Mouse (Mus musculus): ENCODE data around the gene Klhl26. TPM values are rescaled to one million over a fixed set of nuclear protein-coding genes. Genes with fewer than 3 reads are reported as not detected.

Gene Klhl26
- polyA plus RNA-seq, 1 experiment from 2014 or later: 37.5 TPM

DNA sequence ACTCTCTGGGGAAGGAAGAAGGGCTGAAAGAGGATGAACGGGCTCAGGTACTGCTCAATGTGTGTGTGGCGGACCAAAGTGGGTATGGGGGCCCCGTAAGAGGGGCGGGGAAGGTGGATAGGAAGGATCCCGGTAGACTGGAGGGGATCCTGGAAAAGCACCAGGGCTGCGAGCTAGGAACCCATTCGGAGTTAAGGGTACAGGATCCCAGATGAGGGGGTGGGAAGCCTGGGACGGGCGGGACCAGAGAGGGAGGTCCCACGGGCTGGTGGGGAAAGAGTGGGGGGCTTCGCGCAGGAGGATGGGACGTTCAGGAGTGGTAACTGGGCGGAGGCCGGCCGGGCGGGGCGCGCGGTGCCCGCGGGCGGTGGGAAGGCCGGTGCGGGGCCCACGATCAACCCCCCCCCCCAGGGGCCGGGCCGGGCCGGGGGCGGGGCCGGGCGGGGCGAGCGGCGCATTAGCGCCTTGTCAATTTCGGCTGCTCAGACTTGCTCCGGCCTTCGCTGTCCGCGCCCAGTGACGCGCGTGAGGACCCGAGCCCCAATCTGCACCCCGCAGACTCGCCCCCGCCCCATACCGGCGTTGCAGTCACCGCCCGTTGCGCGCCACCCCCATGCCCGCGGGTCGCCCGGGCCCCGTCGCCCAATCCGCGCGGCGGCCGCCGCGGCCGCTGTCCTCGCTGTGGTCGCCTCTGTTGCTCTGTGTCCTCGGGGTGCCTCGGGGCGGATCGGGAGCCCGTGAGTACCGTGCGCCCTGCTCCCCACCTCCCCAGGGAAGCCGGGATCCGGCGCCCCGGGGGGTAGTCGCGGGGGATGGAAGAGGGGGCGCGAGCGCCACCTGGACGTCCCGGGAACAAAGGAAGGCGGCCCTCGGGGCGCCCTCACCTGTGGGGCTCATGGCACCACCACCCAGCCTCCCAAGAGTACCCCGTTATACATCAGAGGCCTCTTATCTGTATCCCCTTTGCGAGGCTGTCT is 16.2 kb upstream of the Klhl26 start, which contains the start of gene Crlf1:
Gene Crlf1 (plus strand): TSS at position 495 of the 977 bp plus-strand sequence.
- Histone ChIP-seq H3K36me3 (ENCODE audit: control insufficient read depth, insufficient read depth, low read length) (no peaks in the 10 kb centered on the region), H3K4me2 (ENCODE audit: low read length) (peak within 1 kb of the TSS; percentile 55), H3K27ac (ENCODE audit: low read depth, low read length) (no peak within 1 kb of the TSS), H3K9ac (ENCODE audit: low read depth, low read length) (peak within 1 kb of the TSS; percentile 33), H3K4me3 (ENCODE audit: low read length) (peak within 1 kb of the TSS; percentile 31), H3K9me3 (ENCODE audit: control insufficient read depth, low read length) (no peaks in the 10 kb centered on the region), H3K4me1 (ENCODE audit: control insufficient read depth, insufficient read depth, low read depth, low read length) (peaks cover 41% of the 10 kb centered on the region), H3K27me3 (replicated peaks; ENCODE audit: control insufficient read depth, insufficient read depth, low read length) (peaks cover 80% of the 10 kb centered on the region)
- WGBS: under 1% methylated on average over 55 of the region's 93 CpGs
- ATAC-seq: no peak

DNA sequence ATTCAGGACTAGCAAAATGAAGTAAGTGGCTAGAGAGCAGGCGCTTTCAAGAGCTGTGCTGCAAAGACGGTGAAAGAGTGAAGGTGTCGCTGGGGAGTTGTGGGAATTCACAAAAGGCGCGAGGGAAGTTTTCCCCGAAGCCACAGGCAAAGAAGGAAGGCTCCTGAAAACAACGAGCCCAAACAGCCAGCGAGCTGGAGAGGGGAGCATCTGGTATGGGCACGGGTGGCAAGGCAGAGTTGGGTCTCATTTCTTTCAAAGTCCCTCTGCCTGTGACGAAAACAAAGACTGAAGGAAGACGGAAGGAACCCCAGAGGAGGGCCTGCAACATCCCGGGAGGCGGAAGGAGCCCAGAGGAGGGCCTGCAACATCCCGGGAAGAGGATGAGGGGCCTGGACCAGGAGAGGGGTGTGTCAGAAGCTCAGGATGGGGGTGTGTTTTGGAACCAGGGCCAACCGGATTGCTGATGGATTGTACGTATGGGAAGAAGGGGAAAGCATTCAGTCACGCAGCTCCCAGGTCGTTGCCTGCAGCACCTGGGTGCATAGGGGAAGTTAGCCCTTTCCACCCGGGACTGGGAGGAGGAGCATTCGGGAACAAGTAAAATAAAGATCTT is 14.2 kb upstream of the Klhl26 start:
- peaks cover 67% of the 10 kb centered on the region for H3K27me3 ChIP-seq (replicated peaks; ENCODE audit: control insufficient read depth, insufficient read depth, low read length)
- ATAC-seq: no peak
- no peak overlapping the region for H3K4me3 ChIP-seq (ENCODE audit: low read length)
- H3K36me3 ChIP-seq (ENCODE audit: control insufficient read depth, insufficient read depth, low read length): no peaks in the 10 kb centered on the region
- 2% methylated on average over 20 of the region's 20 CpGs for WGBS
- H3K27ac ChIP-seq (ENCODE audit: low read depth, low read length): no peak overlapping the region
- no peaks in the 10 kb centered on the region for H3K9me3 ChIP-seq (ENCODE audit: control insufficient read depth, low read length)
- H3K9ac ChIP-seq (ENCODE audit: low read depth, low read length): no peak overlapping the region
- no peak overlapping the region for H3K4me2 ChIP-seq (ENCODE audit: low read length)
- H3K4me1 ChIP-seq (ENCODE audit: control insufficient read depth, insufficient read depth, low read depth, low read length): peaks cover 50% of the 10 kb centered on the region

DNA sequence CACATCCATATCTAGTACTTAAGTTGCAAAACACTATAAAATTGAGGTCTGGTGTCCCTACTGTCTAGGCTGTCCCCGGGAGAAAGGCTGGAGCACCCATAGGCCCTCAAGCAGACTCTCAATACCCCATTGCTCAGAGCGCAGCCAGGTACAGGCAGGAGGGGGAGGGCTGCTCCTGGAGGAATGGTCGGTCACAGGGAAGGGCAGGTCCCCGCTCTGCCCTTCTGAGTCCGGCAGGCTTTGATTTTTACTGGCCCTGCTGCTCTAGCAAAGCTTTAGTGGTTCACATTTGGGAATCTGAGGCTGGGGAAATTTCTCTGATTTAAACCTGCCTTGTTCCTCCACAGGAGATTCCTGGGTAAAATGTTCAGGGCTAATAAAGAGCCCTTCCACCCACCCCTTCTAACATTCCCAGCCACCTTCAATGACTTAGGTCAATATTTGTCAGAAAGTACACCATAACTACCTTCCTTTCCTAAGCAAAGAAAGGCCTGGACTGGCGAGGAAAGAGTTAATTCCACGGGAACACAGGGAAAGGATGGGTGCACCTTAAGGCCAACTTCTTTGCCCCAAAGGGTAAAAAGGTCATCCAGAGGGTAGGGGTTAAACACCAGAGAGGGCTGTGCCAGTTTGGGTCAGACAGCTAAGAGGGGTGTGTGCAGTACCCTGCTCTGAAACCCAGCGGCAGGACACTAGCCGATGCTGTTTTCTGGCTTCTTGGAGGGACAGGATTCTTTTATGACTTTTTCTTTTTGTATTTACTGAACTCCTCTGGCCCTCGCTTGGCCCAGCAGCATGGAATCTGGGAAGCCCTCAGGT is 13.5 kb upstream of the Klhl26 start:
- no peak overlapping the region for H3K9ac ChIP-seq (ENCODE audit: low read depth, low read length)
- H3K4me2 ChIP-seq (ENCODE audit: low read length): no peak overlapping the region
- H3K36me3 ChIP-seq (ENCODE audit: control insufficient read depth, insufficient read depth, low read length): no peaks in the 10 kb centered on the region
- peaks cover 60% of the 10 kb centered on the region for H3K27me3 ChIP-seq (replicated peaks; ENCODE audit: control insufficient read depth, insufficient read depth, low read length)
- 6% methylated on average over 10 of the region's 10 CpGs for WGBS
- no peak overlapping the region for H3K4me3 ChIP-seq (ENCODE audit: low read length)
- no peaks in the 10 kb centered on the region for H3K9me3 ChIP-seq (ENCODE audit: control insufficient read depth, low read length)
- ATAC-seq: no peak
- H3K4me1 ChIP-seq (ENCODE audit: control insufficient read depth, insufficient read depth, low read depth, low read length): peaks cover 48% of the 10 kb centered on the region
- H3K27ac ChIP-seq (ENCODE audit: low read depth, low read length): no peak overlapping the region

DNA sequence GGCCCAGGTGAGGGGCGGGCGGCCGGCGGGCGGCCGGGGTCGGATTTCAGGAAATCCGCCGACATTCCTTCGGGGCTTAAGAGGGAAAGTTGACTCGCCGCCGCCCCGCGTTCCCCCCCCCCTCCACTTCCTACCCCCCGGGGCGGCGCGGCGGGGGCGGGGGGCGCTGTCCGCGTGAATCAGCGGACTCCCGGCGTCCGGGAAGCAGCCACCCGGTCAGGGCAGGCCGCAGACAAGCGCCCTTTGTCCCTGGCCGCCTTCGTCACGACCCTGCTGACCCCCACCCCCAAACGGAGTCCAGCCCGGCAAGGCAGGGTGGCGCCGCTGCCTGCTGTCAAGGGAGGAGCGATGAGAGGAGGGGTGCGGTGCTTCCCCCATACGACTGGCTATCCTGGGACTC is 12.8 kb upstream of the Klhl26 start:
- Histone ChIP-seq H3K27me3 (replicated peaks; ENCODE audit: control insufficient read depth, insufficient read depth, low read length) (peaks cover 58% of the 10 kb centered on the region), H3K4me3 (ENCODE audit: low read length) (0 out of 2 replicates have a peak overlapping the region, but pooled peaks have one; percentile 13), H3K9ac (ENCODE audit: low read depth, low read length) (peak overlapping the region; percentile 36; the same call in 1 of the 2 replicates), H3K36me3 (ENCODE audit: control insufficient read depth, insufficient read depth, low read length) (no peaks in the 10 kb centered on the region), H3K9me3 (ENCODE audit: control insufficient read depth, low read length) (no peaks in the 10 kb centered on the region), H3K27ac (ENCODE audit: low read depth, low read length) (no peak overlapping the region), H3K4me1 (ENCODE audit: control insufficient read depth, insufficient read depth, low read depth, low read length) (peaks cover 43% of the 10 kb centered on the region), H3K4me2 (ENCODE audit: low read length) (no peak overlapping the region; the same call in 1 of the 2 replicates)
- no peak for ATAC-seq
- WGBS: under 1% methylated on average over 27 of the region's 41 CpGs

DNA sequence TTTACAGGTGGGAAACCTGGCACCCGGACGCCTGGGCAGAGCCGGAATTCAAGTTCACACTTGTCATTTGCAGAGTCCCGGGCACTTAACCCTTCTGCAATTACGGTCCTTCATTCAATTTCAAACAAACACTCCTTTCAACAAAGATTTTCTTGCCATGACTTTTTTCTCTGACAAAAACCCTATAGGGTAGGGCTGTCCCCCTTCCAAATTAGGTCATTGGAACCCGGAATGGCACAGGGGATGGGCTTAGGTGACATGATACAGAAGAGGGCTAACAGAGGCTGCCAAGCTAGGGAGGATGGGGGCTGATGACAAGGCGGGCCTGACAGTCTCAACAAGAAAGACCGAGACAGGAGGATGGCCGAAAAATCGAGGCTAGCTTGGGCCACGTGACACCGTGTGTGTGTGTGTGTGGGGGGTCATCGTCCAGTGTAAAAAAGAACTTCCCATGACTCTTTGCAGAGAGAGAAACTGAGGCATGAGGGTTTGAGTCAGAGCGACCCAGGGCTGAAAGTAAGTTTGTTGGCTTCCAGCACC is 12.2 kb upstream of the Klhl26 start:
- peaks cover 4% of the 10 kb centered on the region; the same call in 1 of the 2 replicates for H3K36me3 ChIP-seq (ENCODE audit: control insufficient read depth, insufficient read depth, low read length)
- H3K4me2 ChIP-seq (ENCODE audit: low read length): no peak overlapping the region; the same call in 1 of the 2 replicates
- peaks cover 58% of the 10 kb centered on the region for H3K27me3 ChIP-seq (replicated peaks; ENCODE audit: control insufficient read depth, insufficient read depth, low read length)
- H3K4me1 ChIP-seq (ENCODE audit: control insufficient read depth, insufficient read depth, low read depth, low read length): peaks cover 39% of the 10 kb centered on the region
- no peak overlapping the region for H3K27ac ChIP-seq (ENCODE audit: low read depth, low read length)
- H3K4me3 ChIP-seq (ENCODE audit: low read length): peak overlapping the region; percentile 13; the same call in 1 of the 2 replicates
- H3K9me3 ChIP-seq (ENCODE audit: control insufficient read depth, low read length): no peaks in the 10 kb centered on the region
- no peak for ATAC-seq
- H3K9ac ChIP-seq (ENCODE audit: low read depth, low read length): no peak overlapping the region
- whole genome bisulfite sequencing: 5% methylated on average over 14 of the region's 14 CpGs

DNA sequence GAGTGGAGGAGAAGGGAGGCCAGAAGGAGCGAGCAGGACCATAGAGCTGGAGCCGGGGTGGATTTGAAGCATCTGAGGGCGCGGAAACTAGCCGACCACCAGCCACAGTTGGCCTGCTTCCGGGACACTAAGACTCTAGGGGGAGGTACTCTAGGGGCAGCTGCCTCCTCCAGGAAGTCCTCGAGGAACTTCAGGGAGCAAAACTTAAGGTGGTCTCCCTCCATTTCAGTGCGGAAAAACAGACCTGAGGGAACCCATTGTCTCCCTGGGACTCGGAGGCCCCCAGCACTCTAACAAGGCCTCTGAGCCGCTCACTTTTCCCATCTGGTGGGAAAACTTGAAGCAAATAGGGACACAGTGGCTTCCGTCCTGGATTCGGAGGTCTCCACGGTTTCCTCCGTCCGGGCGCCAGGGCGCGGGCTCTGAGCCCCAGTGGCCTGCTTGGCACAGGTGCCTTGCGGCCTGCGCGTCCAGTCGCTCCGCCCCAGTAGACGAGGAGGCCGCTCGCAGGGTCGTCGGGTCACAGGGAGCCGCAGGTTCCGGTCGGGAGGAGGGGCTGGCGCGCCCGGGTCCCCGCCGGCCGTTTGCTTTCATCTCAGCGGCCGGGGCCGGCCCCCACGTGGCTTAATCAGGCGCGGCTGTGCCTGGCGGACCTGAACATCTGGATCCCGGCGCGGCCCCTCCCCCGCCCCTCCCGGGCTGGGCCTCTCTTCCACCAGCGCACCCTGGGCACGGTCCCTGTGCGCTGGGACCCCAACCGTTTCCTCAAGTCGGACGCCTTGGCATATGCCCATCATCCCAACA is 11.4 kb upstream of the Klhl26 start:
- no peak overlapping the region for H3K27ac ChIP-seq (ENCODE audit: low read depth, low read length)
- peak overlapping the region; percentile 72 for H3K4me2 ChIP-seq (ENCODE audit: low read length)
- peaks cover 53% of the 10 kb centered on the region for H3K27me3 ChIP-seq (replicated peaks; ENCODE audit: control insufficient read depth, insufficient read depth, low read length)
- ATAC-seq: no peak
- peak overlapping the region; percentile 32 for H3K4me3 ChIP-seq (ENCODE audit: low read length)
- 2% methylated on average over 50 of the region's 55 CpGs for WGBS
- no peaks in the 10 kb centered on the region for H3K9me3 ChIP-seq (ENCODE audit: control insufficient read depth, low read length)
- peaks cover 31% of the 10 kb centered on the region for H3K4me1 ChIP-seq (ENCODE audit: control insufficient read depth, insufficient read depth, low read depth, low read length)
- peak overlapping the region; percentile 54 for H3K9ac ChIP-seq (ENCODE audit: low read depth, low read length)
- H3K36me3 ChIP-seq (ENCODE audit: control insufficient read depth, insufficient read depth, low read length): peaks cover 6% of the 10 kb centered on the region; the same call in 1 of the 2 replicates

DNA sequence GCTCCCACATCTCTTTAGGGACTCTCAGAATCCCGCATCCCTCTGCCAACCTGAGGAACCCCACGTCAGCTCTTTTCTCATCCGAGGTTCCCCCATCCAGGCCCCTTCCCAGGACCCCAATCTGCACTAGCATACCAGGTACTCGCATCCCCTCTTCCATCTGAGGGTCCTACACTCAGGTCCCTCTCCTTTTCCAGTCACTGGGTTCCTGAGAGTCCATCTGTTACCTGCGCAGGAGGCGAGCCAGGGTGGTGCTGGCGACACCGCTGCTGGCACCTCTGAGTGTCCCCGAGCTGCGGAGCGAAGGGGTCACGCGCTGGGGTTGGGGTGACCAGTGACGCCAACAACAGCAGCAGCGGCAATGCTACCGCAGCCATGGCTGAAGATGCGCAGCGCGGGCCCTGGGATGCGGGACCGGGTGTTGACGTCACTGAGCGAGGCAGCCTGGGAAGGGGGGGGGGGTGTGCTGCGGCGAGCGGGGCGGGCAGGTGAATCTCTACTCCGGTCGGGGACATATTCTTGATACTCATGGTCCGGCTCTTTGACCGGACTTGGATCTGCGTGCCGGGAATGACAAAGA is 10.3 kb upstream of the Klhl26 start, which contains the start of gene Tmem59l:
Gene Tmem59l (minus strand): TSS at position 418 of the 580 bp plus-strand sequence.
- H3K4me1 ChIP-seq (ENCODE audit: control insufficient read depth, insufficient read depth, low read depth, low read length): peaks cover 22% of the 10 kb centered on the region
- H3K4me2 ChIP-seq (ENCODE audit: low read length): peak within 1 kb of the TSS; percentile 72
- H3K36me3 ChIP-seq (ENCODE audit: control insufficient read depth, insufficient read depth, low read length): peaks cover 6% of the 10 kb centered on the region; the same call in 1 of the 2 replicates
- 4% methylated on average over 32 of the region's 33 CpGs for WGBS
- H3K27ac ChIP-seq (ENCODE audit: low read depth, low read length): peak within 1 kb of the TSS; percentile 45; the same call in 1 of the 2 replicates
- H3K4me3 ChIP-seq (ENCODE audit: low read length): peak within 1 kb of the TSS; percentile 60
- peak; percentile 73 for ATAC-seq
- H3K27me3 ChIP-seq (replicated peaks; ENCODE audit: control insufficient read depth, insufficient read depth, low read length): peaks cover 48% of the 10 kb centered on the region
- H3K9ac ChIP-seq (ENCODE audit: low read depth, low read length): peak within 1 kb of the TSS; percentile 89
- H3K9me3 ChIP-seq (ENCODE audit: control insufficient read depth, low read length): no peaks in the 10 kb centered on the region
